Mouse (Mus musculus): ENCODE measurements around the gene Olfr459.

Gene Olfr459

DNA sequence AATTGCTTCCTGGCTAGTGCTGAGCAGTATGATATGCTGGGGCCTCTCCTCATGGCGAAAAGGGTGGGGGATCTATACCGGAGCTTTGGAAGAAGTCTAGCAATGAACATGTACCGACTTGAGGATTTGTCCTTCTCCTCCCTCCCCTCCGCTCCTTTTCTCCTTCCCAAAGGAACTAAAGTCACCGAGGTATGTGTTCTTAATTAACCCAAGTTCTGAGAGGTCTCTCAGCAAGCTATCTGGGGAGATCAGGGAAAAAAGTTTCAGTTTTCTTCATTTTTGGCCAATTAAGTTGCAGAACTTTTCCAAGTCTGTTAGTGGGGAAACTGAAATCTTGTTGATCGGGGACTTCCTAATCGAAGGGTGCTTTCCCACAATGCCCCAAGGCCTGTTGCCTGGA, at the start of gene Olfr459:
Olfr459 (minus strand) TSS at position 101 of the 400 bp plus-strand sequence.
- DNase-seq (ENCODE audit: low read depth) = no peak

DNA sequence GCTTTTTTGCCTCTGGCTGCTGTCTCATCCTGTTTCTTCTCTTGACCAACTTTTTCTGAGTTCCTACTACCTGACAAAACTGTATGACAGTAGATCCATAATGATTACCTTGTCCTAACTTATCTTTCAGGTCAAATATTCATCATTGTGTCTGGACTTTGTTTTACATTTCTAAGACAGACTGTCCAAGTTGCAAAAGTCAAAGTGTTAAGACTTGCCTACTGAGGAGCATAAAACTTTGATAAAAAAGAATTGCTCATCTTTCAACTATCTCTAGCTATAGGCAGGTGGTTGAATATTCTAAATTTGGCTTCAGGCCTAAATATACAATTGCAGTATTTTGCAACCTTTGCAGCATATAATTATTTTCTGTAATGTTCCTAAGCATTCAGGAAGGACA, 49.1 kb upstream of the Olfr459 start:
- no peak for DNase-seq (ENCODE audit: low read depth)

DNA sequence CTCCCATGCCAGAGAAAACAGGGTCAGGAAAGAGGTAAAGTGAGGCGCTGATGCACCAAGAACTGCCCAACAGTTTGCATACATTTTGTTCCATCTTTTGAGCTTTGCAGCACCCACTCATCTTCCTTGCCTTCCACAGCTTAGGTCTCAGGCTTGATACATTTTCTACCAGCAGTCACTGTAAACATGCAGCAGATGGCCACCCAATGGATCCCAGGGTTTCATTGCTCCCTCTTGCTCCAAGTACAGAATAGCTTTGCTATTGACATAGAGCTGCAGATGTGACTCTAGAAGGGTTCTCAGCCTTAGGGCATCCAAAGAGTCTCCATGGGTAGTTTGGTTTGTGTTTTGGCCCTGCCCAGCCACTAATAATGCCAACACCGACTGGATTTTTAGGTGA, 11.7 kb upstream of the Olfr459 start:
- DNase-seq (ENCODE audit: low read depth) = no peak

DNA sequence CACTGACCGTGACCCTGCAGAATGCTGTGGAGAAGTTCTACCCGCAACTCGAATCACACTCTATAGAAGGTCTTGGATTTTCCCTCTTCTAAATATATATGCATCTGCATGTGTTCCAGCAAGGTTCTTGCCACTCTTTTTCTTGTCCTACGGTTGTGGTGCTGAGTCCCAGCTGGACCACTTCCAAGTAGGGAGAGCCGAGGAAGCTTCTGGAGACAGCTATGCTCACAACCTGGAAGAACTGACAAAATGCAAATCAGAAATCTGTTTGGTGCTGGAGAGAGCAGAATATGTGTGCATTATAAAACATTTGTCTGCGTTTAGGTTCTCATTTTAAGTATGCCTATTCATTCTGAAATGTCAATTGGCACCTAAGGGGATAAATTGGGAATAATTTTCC, 744 bp upstream of the Olfr459 start:
- DNase-seq (ENCODE audit: low read depth) = no peak

DNA sequence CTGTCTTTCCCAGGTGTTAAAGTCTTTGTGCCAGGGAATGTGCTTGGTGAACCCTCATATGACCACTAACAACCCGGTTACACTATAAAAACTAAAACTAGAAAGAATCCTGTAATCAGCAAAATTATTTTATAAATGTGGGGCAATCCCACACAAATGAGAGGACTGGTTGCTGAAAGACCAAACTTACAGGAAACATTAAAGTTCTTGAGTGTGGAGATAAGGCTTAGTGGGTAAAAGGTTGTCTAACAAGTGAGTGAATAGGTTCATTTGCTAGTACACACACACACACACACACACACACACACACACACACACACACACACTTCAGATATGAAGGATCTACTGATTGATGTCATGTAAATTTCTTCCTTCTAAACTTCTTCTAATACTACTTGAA, 5.1 kb downstream of the Olfr459 start:
- DNase-seq (ENCODE audit: low read depth) = no peak

DNA sequence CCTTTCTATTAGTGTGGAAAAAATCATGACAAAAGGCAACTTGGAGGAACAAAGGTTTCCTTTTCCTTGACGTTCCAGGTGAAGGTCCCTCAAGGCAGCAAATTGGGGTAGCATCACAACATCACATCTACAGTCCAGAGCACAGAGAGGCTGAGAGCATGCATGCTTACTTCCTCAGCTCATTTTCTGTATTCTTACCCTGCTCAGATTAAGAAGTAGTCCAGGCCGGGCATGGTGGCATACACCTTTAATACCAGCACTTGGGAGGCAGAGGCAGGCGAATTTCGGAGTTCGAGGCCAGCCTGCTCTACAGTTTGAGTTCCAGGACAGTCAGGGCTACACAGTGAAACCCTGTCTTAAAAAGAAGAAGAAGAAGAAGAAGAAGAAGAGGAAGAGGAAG, 10.7 kb downstream of the Olfr459 start:
- DNase-seq (ENCODE audit: low read depth) = no peak

DNA sequence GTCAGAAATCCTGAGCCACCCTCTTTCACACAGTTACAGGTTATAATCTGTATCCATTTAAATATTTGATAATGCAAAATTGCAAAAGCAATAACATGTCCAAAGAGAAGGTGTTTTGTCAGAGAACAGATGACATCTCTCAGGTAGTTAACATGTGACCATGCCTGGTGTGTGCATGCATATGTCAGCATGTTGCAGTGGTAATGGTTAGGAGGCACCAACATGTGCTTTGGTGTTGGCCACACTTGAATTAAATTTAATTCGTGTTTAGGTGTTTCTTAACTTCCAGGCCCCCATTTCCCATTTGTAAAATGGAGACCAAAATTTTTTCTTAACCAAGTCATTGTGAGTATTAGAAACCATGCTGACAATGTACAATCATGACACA, 12.6 kb downstream of the Olfr459 start:
- DNase-seq (ENCODE audit: low read depth) = no peak

DNA sequence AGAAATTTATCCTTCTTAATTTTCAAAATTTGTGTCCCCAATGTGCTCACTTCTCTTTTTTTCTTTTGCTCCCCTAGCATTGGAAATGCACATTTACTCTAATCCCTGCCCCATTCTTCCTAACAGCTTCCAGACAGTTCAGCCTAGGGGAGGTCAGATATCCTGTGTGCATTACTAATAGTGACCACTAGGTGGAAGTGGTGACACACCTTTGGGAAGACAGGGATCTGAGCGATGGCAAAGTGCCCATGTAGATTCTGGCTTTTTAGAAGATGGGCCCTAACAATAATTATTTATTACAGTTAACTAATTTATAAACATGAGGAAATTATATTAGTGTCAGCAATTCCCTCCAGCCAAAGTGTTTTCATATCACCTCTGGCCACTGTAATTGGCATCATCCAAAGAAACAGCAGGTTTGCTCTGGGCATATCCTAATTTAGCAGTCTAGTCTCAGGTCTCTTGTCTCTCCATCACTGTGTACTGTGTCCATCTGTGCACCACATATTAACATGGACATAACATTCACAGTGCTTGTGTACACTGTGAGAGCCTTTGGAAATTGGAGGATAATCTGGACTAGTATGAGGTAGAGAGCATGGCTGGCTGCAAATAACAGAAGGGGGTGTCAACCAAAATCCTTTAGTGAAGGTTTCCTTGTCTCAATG, 13.1 kb downstream of the Olfr459 start:
- peak; percentile 89 for DNase-seq (ENCODE audit: low read depth)

DNA sequence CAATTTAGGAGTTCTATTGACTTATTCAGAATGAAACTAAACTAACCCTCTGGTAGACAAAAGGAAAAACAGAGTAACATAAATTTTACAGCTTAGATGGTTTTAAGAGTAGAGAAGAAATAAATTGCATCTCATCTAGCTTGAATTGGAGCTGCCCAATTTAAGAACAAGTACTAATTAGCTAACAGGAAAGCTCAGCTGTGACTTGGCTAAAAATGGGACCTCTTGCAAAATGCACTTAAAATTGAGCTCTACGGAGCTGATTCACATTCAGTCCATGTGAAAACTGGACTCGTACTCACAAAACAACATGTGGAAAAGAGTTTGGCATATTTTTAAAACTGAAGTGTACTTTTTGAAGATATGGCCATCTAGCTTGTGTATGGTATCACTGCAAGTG, 15.4 kb downstream of the Olfr459 start:
- no peak for DNase-seq (ENCODE audit: low read depth)

DNA sequence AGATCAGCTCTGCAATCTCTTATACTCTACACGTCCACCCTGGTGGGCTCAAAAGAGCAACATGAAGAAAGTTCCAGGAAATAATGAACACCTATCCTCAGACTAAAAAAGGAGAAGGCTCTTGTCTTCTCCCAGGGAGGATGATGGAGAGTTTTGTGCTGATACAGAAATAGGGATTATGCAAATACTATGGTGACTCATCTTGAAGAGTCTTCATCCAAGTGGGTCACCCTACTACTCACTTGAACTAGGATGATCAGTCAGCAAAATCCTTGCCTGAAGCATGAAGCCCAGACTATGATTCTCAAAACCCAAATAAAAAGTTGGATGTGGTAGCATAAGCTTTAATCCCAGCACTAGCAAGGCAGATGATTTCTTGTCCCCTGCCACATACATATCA, 16.6 kb downstream of the Olfr459 start:
- no peak for DNase-seq (ENCODE audit: low read depth)

DNA sequence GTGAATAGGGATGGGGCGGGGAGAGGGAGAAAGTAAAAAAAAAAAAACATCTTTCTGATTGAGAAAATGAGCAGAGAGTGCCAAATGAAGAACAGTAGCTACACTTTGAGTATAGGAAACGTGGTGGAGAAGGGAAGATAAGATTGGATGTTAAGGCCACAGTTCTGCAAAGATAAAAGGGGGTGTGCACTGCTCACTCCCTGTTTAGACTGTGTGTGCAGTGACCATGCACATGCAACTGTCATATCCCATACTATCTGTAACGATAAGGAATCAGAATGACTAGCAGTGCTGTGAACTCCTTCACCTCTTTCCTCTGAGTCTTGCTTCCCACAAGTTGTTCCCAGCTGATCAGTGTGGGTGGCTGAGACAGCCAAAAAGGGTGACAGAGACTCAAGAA, 17.8 kb downstream of the Olfr459 start:
- DNase-seq (ENCODE audit: low read depth) = no peak

DNA sequence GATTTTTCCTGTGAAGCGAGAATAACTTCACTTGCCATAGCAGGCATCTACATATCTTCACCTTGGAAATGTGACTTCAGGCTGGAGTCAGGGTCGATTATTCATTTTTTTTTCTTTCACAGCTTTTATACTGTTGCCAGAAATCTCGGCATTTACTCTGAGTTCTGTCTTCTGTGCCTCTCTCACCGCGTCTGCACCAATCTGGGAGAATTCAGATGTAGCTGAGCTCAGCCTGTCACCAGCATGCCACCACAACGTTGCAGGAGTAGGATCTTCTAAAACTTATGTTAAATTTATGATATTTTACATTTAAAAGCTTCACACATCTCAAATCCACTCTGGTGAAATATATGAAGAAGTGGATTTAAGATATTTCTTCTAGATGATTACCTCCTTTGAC, 20.4 kb downstream of the Olfr459 start:
- DNase-seq (ENCODE audit: low read depth) = no peak

DNA sequence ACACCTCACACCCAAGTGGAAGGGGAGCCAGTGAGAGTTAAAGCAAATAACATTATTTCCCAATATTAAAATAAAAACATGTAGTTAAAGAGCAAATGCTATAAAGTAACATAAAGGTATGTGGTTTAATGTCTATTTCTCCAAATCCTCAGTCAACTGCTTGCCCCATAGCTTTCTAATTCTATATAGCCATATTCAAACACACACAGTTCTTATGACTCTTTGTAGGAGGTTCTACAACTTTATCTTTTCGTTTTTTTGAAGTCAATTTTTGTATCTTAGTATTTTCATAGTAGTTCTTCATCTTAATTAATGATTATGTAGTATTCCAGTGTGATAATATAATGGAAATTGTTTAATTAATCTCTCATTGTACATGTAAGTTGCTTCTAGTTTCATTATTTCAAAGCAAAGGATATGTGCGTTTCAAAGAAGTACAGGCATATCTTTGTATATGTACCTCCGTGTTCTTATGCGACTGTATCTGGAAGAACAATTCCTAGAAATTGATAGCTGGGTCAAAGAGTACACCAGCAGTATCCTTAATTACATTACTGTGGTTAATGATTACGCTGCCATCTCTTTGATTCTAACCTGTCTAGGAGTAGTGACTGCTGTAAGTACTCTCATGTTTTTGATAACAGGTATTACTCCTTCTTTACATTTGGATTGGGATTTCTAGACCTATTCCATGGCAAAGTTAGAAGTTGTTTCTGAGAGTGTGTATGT, 30.1 kb downstream of the Olfr459 start:
- DNase-seq (ENCODE audit: low read depth) = no peak

DNA sequence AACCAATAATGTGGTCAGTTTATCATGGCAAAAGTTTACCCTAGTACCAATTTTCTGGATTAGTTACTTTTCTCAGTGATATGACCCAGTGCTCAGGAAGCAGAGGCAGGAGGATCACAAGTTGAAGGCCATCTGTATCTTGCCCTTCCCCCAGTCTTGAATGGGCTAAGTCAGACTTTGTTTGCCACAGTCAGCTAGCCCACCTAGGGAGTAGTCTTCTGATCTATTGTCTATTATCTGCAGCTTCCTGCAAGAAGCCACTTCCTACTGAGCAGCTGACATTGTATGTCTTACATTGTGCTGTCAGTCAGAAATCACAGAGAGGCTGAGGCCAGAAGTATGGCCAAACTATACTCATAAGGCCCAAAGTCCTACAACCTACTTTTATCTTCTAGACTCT, 33.9 kb downstream of the Olfr459 start:
- no peak for DNase-seq (ENCODE audit: low read depth)

DNA sequence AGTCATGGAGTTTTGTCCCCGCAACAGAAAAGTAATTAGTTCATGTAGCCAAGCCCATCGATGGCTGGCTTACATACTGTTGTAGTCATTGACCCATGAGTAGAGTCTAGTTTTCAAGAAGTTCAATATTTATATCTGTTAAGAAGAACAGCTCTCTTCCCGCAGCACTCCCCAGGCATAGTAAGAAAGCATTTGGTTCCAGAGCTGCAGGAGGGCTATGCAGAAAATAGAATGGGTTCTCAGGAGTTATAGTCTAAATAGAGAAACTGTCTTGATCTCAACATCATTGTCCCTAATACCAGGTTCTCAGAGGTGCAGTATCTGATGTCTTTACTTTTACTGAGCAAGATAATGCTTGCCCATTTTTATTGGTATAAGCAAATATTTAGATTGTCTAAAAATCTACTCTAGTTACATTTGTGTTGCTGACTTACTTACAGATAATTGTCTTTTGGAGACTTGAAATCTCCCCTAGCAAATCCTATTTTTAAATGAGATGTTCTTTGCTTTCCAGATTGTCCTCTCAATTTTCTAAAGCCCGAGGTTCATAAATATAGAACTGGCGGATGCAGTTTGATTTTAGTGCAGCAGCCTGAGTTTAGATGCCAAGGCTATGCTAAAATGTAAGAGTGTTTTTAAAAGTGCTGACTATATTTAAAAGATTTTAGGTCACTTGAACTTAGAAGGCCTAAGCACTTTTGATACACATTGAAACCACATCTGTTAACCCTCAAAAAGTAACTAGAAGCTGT, 40.1 kb downstream of the Olfr459 start:
- DNase-seq (ENCODE audit: low read depth) = no peak

DNA sequence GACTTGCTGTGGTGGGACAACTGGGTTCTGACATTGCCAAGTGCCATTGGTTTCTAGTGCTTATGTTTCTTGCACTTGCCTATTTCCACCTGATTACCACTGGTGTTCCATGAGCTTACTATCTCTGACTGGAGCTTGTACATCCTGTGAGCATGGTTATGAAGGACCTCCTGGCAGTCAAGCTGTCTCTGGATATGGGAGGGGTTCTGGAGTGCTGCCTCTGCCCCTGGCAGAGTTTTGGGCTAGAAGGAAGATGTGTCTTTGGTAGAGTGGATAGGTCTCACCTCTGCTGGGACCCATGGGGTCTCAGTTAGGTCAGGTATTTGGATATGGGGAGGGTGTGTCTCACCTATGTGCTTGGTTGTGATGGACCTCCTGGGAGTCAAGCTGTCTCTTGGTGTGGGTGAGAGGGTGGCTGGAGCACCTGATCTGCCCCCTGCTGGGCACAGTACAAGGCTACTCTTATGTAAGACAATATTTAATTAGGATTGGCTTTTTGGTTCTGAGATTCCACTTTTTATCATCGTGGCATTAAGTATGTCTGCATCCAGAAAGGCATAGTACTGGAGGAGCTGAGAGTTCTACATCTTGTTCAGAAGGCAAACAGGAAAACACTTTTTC, 46.9 kb downstream of the Olfr459 start:
- DNase-seq (ENCODE audit: low read depth) = no peak

DNA sequence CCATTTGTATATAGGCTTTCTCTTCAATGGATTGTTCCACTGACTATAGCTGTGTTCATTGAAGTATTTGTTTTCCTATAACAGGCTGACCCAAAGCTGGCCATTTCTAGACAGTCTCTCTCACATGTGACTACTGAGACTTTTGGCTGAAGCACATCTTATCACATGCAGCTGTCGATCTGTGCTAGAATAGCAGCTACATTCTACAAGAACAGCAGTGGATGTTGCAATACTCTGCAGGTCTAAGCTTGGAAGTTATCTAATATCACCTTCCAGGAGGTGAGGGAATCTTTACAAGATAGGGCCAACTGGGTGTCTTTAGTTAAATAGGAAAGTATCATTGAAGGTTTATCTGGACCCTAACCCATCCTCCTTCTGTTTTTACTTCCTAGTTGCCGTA, 53.5 kb downstream of the Olfr459 start:
- no peak for DNase-seq (ENCODE audit: low read depth)

Measured in NIH3T3 (cell line).